Mouse (Mus musculus): ENCODE results near the gene Evi2. TPM values are rescaled to one million over a fixed set of nuclear protein-coding genes. Genes with fewer than 3 reads are reported as not detected.

Gene Evi2
- polyA plus RNA-seq, 1 experiment, result 0.02 TPM

DNA sequence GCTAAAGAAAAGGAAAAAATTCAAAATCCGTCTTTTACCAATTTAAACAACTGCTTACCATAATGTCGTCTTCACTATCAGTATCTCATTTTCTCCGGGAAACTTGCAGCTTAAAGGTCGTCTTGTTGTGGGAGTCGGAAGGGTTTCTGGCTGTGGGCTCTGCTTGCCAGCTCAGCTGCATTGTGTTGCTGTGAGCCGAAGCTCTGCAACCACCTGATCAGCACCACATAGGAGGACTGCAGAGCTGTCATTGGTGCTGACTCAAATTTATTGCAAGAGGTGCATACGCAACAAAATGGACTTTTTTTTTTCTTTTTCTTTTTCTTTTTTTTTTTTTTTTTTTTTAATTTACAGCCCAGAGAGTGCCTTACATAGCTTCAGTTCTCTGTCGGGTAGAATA lies 26.5 kb downstream of the Evi2 start, which contains the start of gene Omg:
TSS of gene Omg (minus strand) at position 240 of the 400 bp plus-strand sequence.
- TF ChIP-seq GATA1 (IDR thresholded peaks at IDR 0.05; ENCODE audit: low read length), result no peak

DNA sequence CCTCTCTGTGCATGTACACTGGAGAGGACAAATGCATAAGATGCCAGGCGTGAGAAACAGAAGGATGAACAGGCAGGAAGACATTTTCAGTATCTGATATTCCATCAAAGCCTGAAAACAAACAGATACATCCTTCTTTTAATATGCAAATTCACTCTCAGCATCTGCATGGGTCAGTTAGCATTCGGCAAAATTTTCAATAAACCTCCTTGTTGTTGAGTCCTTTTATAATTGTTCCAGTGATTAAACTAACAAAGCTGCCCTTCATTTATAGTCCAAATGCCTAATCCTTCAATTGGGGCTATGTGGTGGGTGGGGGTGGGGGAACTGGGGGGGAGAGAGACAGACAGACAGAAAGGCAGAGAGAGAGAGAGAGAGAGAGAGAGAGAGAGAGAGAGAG lies 27.5 kb downstream of the Evi2 start:
- TF ChIP-seq GATA1 (IDR thresholded peaks at IDR 0.05; ENCODE audit: low read length), result no peak

DNA sequence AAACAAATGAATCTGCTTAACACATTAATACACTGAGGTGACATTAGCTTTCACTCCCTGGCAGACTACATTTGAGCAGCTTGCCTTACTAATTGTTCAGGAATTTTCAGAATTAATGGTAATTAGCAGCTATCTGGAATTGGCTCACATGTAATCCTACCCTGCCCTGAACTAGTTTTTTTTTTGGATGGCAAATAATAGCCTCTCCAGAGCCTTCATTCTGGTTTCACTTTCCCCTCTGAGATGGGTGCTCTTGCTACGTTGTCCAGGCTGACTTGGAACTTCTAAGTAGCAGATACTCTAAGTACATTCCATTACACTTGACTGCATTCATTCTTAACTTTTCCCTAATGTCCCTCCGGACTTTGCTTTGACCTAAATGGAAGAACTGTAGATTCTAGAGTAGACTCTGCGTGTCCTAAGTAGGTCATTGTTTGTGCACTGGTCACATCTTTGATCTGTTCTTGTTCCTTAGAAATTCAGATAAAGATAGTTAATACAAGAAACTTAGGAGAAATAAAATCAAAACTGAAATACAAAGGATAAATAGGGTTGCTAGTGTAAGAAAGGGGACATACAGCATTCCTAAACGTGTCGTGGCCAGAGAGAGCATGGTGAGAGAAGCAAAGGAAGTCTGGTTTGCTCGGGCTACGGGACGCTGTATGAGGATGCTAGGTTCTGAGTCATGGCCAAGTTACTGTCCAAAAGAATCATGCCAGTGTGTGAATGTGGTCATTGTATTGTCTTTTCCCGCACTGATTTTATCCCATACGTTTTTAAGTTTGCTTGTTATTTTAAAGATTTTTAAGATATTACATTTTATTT lies 35.2 kb downstream of the Evi2 start:
- TF ChIP-seq GATA1 (IDR thresholded peaks at IDR 0.05; ENCODE audit: low read length), result no peak

DNA sequence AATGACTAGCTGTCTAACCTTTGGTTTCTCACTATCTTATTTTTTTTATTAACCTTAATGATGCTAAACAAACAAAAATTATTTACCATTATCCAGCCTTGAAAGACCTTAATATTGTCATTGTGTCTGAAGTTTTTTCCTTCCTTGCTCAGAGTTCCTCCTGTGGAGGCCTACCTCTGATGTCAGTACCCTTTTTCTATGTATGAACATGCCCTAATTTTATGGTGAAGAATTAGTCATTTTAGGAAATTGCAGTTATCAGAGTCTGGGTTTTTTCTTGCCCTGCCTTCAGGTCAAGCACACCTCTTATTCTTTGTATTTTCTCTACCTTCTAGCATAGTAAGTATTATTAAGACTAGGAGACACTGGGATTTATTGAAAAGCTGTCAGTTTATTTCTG lies 45.7 kb downstream of the Evi2 start:
- no peak for TF ChIP-seq GATA1 (IDR thresholded peaks at IDR 0.05; ENCODE audit: low read length)

DNA sequence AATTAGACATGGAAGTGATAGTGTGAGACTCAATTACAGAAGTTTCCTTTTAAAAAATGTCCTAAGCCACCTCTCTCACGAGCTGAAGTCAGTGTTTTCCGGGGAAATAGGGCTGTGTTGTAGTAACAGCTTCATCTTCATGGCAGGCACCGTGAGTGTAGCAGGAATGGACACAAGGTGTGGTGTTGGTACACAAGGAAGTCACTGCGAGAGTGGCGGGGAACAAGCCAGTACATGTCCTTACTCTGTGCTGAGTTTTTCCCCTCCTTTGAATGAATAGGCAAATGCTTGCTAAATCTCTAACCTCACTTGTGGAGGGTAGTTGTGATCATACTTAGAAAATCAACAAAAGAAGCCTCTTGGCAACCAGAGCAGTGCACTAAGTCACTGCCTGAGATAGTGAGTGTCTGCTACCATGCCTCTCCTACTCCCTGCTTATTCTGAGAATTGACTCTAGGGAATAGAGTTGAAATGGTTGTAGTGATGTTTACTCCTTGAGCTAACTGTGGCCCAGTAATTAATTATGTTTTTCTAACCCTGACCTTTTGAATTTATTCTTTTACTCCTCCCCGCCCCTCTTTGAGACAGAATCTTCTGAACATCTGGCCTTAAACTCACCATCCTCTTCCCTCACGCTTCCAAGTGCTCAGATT lies 46.4 kb downstream of the Evi2 start:
- TF ChIP-seq GATA1 (IDR thresholded peaks at IDR 0.05; ENCODE audit: low read length), result no peak

DNA sequence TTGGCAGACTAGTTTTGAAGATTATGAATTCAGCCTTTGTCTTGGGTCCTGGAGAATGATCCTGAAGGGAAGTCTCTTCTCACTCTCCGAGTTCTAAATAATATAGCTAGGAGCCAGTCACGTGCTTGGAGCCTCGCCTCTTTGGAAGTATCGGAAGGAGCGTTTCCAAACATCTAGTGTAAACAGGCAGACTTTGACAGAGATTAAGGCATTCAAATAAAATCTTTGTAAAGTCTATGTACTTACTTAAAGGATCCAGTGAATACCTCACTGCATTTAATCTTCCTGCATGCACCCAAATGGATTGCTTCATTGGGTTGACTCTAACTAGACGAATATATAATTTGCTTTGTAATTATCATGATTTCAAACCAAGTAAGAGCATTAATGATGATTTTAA lies 47.0 kb downstream of the Evi2 start:
- no peak for TF ChIP-seq GATA1 (IDR thresholded peaks at IDR 0.05; ENCODE audit: low read length)

DNA sequence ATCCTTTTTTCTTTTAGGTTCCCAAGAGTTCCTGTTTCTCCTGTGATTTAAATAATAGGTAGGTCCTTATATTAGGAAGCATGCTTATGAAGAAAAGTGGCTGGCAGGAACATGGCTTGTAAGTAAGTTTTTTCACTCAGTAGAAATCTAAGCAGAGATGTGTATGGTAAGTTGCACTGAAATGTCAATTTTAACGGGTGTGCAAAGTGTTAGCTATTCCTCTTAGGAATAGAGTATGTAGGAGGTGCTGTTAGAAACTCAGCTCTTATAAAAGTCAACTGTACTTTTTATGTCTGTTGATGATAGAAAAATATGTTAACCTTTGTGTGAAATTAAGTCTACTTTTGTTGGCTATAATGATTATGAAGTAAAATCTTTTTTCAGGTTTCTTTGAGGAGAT lies 62.3 kb downstream of the Evi2 start:
- no peak for TF ChIP-seq GATA1 (IDR thresholded peaks at IDR 0.05; ENCODE audit: low read length)

Other genes starting within 250 kb of the Evi2 start
- gene Gm9964, start 233.7 kb downstream of the Evi2 start, polyA plus RNA-seq (2012), result not detected in 2 replicates
- 8.0 and 8.5 TPM in 2 replicates for gene Nf1, start 190.9 kb downstream of the Evi2 start, polyA plus RNA-seq (2012)
- gene Omg, start 26.5 kb downstream of the Evi2 start, polyA plus RNA-seq (2012), result 0.04 TPM in 1 of 2 replicates, not detected in the other
- 1.3 and 1.4 TPM in 2 replicates for gene Evi2b, start 6.8 kb downstream of the Evi2 start, polyA plus RNA-seq (2012)
- not detected in 2 replicates for gene Evi2a, start within 50 bp of the Evi2 start, polyA plus RNA-seq (2012)
- not detected in 2 replicates for gene Rab11fip4, start 60.6 kb upstream of the Evi2 start, polyA plus RNA-seq (2012)

Data from G1E-ER4 (cell line).